Mouse (Mus musculus) hindbrain, embryonic 13.5 days (tissue): ENCODE results near the gene P4ha3. TPM values are rescaled to one million over a fixed set of nuclear protein-coding genes. Genes with fewer than 3 reads are reported as not detected.

Source experiments
- ATAC-seq: fragments of 200-750 bp; cut with Nextera tagmentation; 2 replicates; pipeline ENCODE4 v1.8.0; 2017; ENCODE audit warnings: moderate TSS enrichment; ENCODE audit not compliant: low FRiP score
- H3K27ac ChIP-seq: fragments of 300-500 bp; sonication (generic); 2 replicates; pipeline ENCODE4 v1.5.1; 2015; ENCODE audit warnings: inconsistent platforms, mild to moderate bottlenecking, moderate library complexity
- H3K27me3 ChIP-seq: fragments of 300-500 bp; sonication (generic); 2 replicates; pipeline ENCODE4 v1.6.1; 2015; ENCODE audit warnings: mild to moderate bottlenecking, inconsistent platforms
- H3K36me3 ChIP-seq: fragments of 300-500 bp; sonication (generic); 2 replicates; pipeline ENCODE4 v1.6.1; 2015; ENCODE audit warnings: mild to moderate bottlenecking, inconsistent platforms
- H3K4me1 ChIP-seq: fragments of 300-500 bp; sonication (generic); replicated peaks from 2 replicates; pipeline ENCODE4 v1.6.1; 2015; ENCODE audit warnings: inconsistent platforms
- H3K4me2 ChIP-seq: fragments of 300-500 bp; sonication (generic); 2 replicates; pipeline ENCODE4 v1.6.1; 2015; ENCODE audit warnings: inconsistent platforms, mild to moderate bottlenecking, moderate library complexity
- H3K4me3 ChIP-seq: fragments of 300-500 bp; sonication (generic); 2 replicates; pipeline ENCODE4 v1.5.1; 2015; ENCODE audit warnings: mild to moderate bottlenecking, inconsistent platforms
- H3K9ac ChIP-seq: fragments of 300-500 bp; sonication (generic); 2 replicates; pipeline ENCODE4 v1.6.1; 2015; ENCODE audit warnings: mild to moderate bottlenecking, inconsistent platforms
- H3K9me3 ChIP-seq: fragments of 300-500 bp; sonication (generic); 2 replicates; pipeline ENCODE4 v1.6.1; 2016; ENCODE audit warnings: inconsistent platforms
- WGBS: fragments of 180-500 bp; shearing (Covaris S2); methylation state at CpG from one replicate; pipeline ENCODE4 v1.1.7; 2015; 5-methylcytosine and 5-hydroxymethylcytosine counted together
- polyA plus RNA-seq: library from polyadenylated mRNA; unstranded; fragments of >200 nt; fragmentation: Nextera tagmentation; extraction: Ambion mirVana; gene quantifications from 2 replicates; pipeline ENCODE4 v1.2.1, GENCODE M21; 2015

P4ha3 gene
- polyA plus RNA-seq, 1 experiment from 2014 or later: 6.4 TPM

- H3K27me3 ChIP-seq: no peaks in the 10 kb centered on the region
- H3K9me3 ChIP-seq: no peaks in the 10 kb centered on the region
- no peaks in the 10 kb centered on the region for H3K4me1 ChIP-seq
- H3K9ac ChIP-seq: no peak overlapping the region
- WGBS: 76% methylated on average over 5 of the region's 5 CpGs
- ATAC-seq: no peak
- no peak overlapping the region for H3K4me3 ChIP-seq
- peaks cover 21% of the 10 kb centered on the region for H3K36me3 ChIP-seq
- no peak overlapping the region for H3K27ac ChIP-seq
- H3K4me2 ChIP-seq: no peak overlapping the region
Measured at GRCm38 (mm10) chr7:100356324-100356723, 71.0 kb downstream of the P4ha3 start.

DNA sequence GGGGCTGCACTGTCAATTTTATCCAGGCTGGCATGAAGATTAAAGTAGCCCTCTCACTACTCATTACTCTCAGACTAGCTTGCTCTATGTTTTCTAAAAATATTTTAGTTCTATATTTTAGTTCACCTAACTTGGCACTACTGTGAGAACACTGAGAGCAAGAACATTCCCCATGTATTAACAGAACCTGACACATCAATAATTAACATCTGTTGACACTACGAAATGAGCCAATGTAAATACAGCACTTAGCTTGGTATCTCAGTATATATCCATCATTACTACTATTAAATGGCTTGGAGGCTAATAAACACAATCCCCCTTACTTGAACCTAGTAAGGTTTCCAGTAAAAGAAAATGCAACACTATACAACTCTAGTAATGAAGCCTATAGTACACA is 71.4 kb downstream of the P4ha3 start:
- Histone ChIP-seq H3K36me3 (peaks cover 17% of the 10 kb centered on the region), H3K27ac (no peak overlapping the region), H3K4me3 (no peak overlapping the region), H3K9me3 (no peaks in the 10 kb centered on the region), H3K9ac (no peak overlapping the region), H3K4me1 (no peaks in the 10 kb centered on the region), H3K27me3 (no peaks in the 10 kb centered on the region), H3K4me2 (no peak overlapping the region)
- 92% methylated on average over 1 of the region's 1 CpGs for WGBS
- no peak for ATAC-seq

GRCm38 (mm10) chr7:100357856-100358255 is 72.5 kb downstream of the P4ha3 start:
- Histone ChIP-seq H3K9ac (no peak overlapping the region), H3K4me1 (no peaks in the 10 kb centered on the region), H3K27ac (no peak overlapping the region), H3K9me3 (no peaks in the 10 kb centered on the region), H3K4me2 (no peak overlapping the region), H3K36me3 (peaks cover 17% of the 10 kb centered on the region), H3K4me3 (no peak overlapping the region), H3K27me3 (no peaks in the 10 kb centered on the region)
- no peak for ATAC-seq

DNA sequence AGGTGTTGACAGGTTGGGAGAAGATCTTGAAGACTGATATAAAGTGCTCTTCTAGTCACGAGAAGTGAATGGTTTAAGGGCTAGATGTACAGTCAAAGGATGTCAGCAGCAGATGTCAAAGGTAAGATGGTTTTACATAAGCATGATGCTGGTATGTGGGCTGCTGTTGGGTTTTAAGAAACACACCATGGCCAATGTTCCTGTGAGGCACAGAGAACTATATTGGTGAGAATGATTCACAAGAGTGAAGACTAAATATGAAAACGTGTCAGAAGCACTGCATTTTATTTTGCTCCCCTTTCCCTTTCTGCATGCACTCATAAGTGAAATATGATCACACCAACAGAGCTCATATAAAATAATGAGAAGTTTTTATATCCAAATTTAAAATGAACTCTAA is 77.8 kb downstream of the P4ha3 start:
- ATAC-seq: no peak
- Histone ChIP-seq H3K27ac (no peak overlapping the region), H3K4me2 (no peak overlapping the region), H3K4me3 (no peak overlapping the region), H3K36me3 (0 out of 2 replicates have a peak, but pooled peaks cover 4% of the 10 kb centered on the region), H3K9ac (no peak overlapping the region), H3K4me1 (peaks cover 6% of the 10 kb centered on the region; the same call in 1 of the 2 replicates), H3K9me3 (no peaks in the 10 kb centered on the region), H3K27me3 (no peaks in the 10 kb centered on the region)
- 96% methylated on average over 2 of the region's 2 CpGs for WGBS

GRCm38 (mm10) chr7:100364888-100365287 is 79.6 kb downstream of the P4ha3 start:
- Histone ChIP-seq H3K27ac (no peak overlapping the region), H3K9ac (no peak overlapping the region), H3K36me3 (0 out of 2 replicates have a peak, but pooled peaks cover 4% of the 10 kb centered on the region), H3K4me1 (peaks cover 19% of the 10 kb centered on the region), H3K4me2 (no peak overlapping the region), H3K9me3 (no peaks in the 10 kb centered on the region), H3K4me3 (no peak overlapping the region), H3K27me3 (no peaks in the 10 kb centered on the region)
- WGBS: 67% methylated on average over 6 of the region's 6 CpGs
- ATAC-seq: no peak

Other genes starting within 250 kb of the P4ha3 start
- gene Pold3, start 164.0 kb upstream of the P4ha3 start, polyA plus RNA-seq: 43.7 and 45.0 TPM in 2 replicates
- 16.3 and 17.3 TPM in 2 replicates for gene Lipt2, start 126.2 kb upstream of the P4ha3 start, polyA plus RNA-seq
- gene Kcne3, start 109.0 kb upstream of the P4ha3 start, polyA plus RNA-seq: 0.58 and 0.66 TPM in 2 replicates
- gene Pgm2l1, start 58.1 kb upstream of the P4ha3 start, polyA plus RNA-seq: 21.0 and 21.4 TPM in 2 replicates
- 19.6 and 22.4 TPM in 2 replicates for gene C2cd3, start 86.7 kb downstream of the P4ha3 start, polyA plus RNA-seq
- gene Ppme1, start 86.8 kb downstream of the P4ha3 start, polyA plus RNA-seq: 139 and 141 TPM in 2 replicates
- gene Ucp3, start 187.5 kb downstream of the P4ha3 start, polyA plus RNA-seq: not detected in 2 replicates
- 75.2 and 78.6 TPM in 2 replicates for gene Ucp2, start 207.8 kb downstream of the P4ha3 start, polyA plus RNA-seq
- gene Dnajb13, start 229.4 kb downstream of the P4ha3 start, polyA plus RNA-seq: 4.4 and 8.5 TPM in 2 replicates